Mouse (Mus musculus) WW6 (cell line): ENCODE measurements at regions not wholly inside any gene's neighbourhood (a gene's known extent, or its start where the extent isn't known, plus 50 kb on each side); places are given as distances from the start of the nearest gene placed in this dataset.

ENCODE experiments used
- DNase-seq: peaks from one replicate; pipeline ENCODE4 v3.0.0-alpha.2; 2013; ENCODE audit warnings: low read depth, low spot score

DNA sequence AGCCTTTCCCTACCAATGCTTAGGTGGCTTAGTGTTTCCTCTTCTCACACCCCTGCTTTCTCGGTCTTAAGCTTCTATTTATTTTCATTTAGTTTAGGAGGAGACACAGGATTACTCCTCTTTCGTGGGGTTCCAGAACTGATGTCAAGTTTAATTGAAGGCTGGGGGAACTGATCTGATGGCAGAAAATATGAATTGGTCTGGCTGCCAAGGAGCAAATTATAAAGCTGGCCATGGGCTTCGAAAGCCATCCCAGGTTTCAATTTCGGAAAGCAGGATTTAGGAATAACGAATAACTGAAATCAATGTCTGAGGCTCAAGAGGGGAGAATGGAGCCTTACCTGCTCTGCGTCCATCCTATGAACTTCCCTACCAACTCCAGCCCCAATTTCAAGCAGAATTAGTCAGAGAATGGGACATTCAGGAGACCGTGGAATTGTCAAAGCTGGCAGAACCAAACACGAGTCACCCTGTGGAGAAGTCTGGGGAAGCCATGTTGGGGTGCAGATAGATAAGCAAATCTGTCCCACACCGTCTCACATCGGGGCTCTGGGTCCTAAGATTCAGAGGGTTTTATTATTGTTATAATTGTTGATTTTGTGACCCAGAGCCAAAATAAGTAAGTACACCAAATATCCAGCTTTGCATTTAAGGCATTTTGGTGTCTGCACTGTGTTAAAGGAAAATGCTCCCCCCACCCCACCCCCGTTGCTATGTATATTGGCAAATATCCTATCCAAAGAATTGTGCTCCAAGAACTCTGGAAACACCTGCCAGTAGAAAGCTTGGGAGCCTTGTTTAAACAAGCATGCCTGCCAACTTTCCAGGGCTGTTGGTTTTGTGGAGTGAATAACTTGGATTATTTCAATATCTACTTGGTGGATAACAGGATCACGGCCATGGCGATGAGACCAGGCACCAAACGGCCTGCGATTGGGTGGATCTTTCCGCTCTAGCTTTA is 56.5 kb upstream of the Tgfbr2 start:
- no peak for DNase-seq

DNA sequence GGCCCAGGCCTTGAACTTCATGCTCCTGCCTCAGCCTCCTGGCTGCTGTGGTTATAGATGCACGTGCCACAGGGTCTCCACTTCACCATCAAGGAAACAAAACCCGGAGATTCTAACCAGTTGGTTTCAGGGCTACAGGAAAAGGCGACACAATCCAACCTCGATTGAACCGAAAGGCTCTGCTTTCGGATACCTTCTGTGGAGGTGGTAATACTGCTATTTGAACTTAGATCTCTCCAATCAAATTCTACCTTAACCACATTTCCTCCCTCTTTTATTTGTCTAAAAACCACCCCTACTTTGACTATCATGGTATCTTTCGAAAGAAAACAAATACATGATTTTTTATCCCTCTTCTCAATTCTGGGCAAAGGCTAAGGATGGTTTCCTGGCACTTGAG is 55.2 kb upstream of the Tgfbr2 start:
- DNase-seq: no peak

DNA sequence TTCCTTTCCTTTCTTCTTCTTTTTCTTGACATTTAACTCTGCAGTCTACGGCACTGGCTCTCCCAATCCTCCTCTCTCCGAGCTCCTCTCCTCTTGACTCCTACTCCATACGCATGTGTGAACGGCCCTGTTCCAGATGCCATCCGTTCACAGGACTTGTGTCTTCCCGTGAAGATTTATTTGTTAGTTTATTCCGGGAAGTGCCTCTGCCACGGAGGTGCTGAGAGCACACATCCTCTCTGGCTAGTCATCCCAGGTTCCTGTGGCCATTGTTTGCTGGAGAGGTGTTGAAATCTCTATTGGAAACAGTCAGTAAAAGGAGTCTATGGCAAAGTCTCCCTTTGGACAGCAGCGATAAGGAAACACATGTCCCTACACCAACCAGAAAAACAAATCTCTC is 53.3 kb upstream of the Tgfbr2 start:
- no peak for DNase-seq

DNA sequence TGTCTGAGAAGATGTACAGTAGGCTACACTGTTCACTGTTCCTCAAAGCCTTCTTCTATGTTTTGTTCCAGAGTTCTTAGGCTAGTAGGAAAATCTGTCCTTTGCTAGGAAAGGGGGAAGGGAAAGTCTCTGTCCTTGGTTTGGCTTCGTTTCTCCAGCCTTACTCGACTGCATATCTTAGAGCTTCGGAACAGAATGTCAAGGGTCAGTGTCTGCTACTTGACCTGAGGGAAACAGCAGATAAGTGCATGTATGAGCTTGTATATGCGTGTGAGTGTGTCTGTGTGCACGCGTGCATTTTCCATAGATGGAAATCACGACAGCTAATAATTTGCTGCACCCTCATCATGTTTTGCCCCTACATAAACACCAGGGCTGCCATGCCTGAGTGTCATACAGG is 52.6 kb upstream of the Tgfbr2 start:
- DNase-seq: no peak
